Mouse (Mus musculus) limb, embryonic 11.5 days (tissue): ENCODE results near the gene Srebf1. TPM values are rescaled to one million over a fixed set of nuclear protein-coding genes. Genes with fewer than 3 reads are reported as not detected.

Experiments used
- ATAC-seq: fragments of 200-750 bp; cut with Nextera tagmentation; 2 replicates; pipeline ENCODE4 v1.8.0; 2017; ENCODE audit warnings: low read depth; ENCODE audit not compliant: insufficient number of reproducible peaks, low FRiP score, low TSS enrichment
- DNase-seq: peaks from one replicate; pipeline ENCODE4 v3.0.0-alpha.2; 2015; ENCODE audit warnings: low spot score
- H3K27ac ChIP-seq: fragments of 300-500 bp; sonication (generic); replicated peaks from 2 replicates; pipeline ENCODE4 v1.5.1; 2014; ENCODE audit warnings: low read depth, mild to moderate bottlenecking, low read length
- H3K27me3 ChIP-seq: fragments of 300-500 bp; sonication (generic); 2 replicates; pipeline ENCODE4 v1.6.1; 2014; ENCODE audit warnings: mild to moderate bottlenecking, low read length, mixed read lengths; ENCODE audit not compliant: control insufficient read depth, insufficient read depth
- H3K36me3 ChIP-seq: fragments of 300-500 bp; sonication (generic); 2 replicates; pipeline ENCODE4 v1.6.1; 2014; ENCODE audit warnings: mild to moderate bottlenecking, low read length, moderate library complexity, mixed read lengths; ENCODE audit not compliant: control insufficient read depth, insufficient read depth
- H3K4me1 ChIP-seq: fragments of 300-500 bp; sonication (generic); 2 replicates; pipeline ENCODE4 v1.6.1; 2014; ENCODE audit warnings: low read length, mixed read lengths; ENCODE audit not compliant: control insufficient read depth, insufficient read depth
- H3K4me2 ChIP-seq: fragments of 300-500 bp; sonication (generic); 2 replicates; pipeline ENCODE4 v1.6.1; 2014; ENCODE audit warnings: low read depth, mild to moderate bottlenecking, moderate library complexity; ENCODE audit not compliant: severe bottlenecking
- H3K4me3 ChIP-seq: fragments of 300-500 bp; sonication (generic); 2 replicates; pipeline ENCODE4 v1.5.1; 2014; ENCODE audit warnings: low read depth, low read length
- H3K9ac ChIP-seq: fragments of 300-500 bp; sonication (generic); 2 replicates; pipeline ENCODE4 v1.6.1; 2014; ENCODE audit warnings: mild to moderate bottlenecking, low read length
- H3K9me3 ChIP-seq: fragments of 300-500 bp; sonication (generic); 2 replicates; pipeline ENCODE4 v1.6.1; 2016; ENCODE audit warnings: low read length; ENCODE audit not compliant: control insufficient read depth
- WGBS: fragments of 180-500 bp; shearing (Covaris S2); extraction: QIAGEN DNeasy Blood & Tissue Kit; methylation state at CpG from one replicate; pipeline ENCODE4 v1.1.7; 2014; 5-methylcytosine and 5-hydroxymethylcytosine counted together
- polyA plus RNA-seq: library from polyadenylated mRNA; unstranded; fragments of >200 nt; fragmentation: Nextera tagmentation; extraction: Ambion mirVana; gene quantifications from 2 replicates; pipeline ENCODE4 v1.2.1, GENCODE M21; 2014

The Srebf1 gene
- polyA plus RNA-seq, 1 experiment from 2014 or later, result 53.2 TPM

DNA sequence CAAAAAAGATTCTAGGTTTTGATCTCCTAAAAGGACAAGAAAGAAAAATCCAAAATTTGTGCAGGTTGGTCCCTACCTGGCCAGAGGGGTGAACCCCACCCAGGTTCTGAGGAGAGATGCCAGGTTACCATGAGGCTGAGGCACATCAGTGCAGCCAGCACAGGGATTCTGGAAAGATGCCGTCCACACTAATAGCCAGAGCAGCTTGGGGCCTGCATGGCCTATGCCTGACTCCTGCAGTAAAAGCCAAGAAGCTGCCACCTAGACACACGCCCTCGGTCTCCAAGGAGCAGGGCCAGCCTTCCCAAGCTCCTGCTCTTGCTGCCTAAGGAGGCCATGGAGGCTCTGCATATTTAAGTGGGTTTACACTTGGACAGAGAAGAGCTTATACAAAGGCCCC is 8.9 kb upstream of the Srebf1 start:
- no peak overlapping the region for H3K4me2 ChIP-seq
- H3K27me3 ChIP-seq, result no peaks in the 10 kb centered on the region
- no peaks in the 10 kb centered on the region for H3K36me3 ChIP-seq
- no peak overlapping the region for H3K4me3 ChIP-seq
- ATAC-seq, result no peak
- H3K27ac ChIP-seq, result no peak overlapping the region
- 68% methylated on average over 3 of the region's 3 CpGs for WGBS
- no peaks in the 10 kb centered on the region for H3K4me1 ChIP-seq
- DNase-seq, result no peak
- no peak overlapping the region for H3K9ac ChIP-seq
- H3K9me3 ChIP-seq, result no peaks in the 10 kb centered on the region

DNA sequence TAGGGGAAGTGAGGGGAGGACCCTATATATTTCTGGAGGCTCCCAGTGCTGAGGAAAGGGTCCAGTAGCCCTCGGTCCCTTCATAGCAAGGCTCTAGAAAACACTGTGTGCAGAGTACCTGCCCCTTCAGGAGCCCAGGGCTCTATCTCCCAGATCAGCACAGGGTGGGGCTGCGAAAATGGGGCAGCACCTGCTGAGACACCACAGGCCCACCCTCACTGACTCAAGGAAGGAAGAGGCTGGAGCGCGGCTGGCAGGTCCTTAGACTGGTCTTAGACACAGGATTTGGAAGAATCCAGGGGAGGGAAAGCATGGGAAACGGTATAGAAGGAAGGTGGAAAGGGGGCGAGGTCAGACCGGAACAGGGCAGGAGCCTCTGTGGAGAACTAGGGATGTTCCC is 8.1 kb upstream of the Srebf1 start:
- H3K4me2 ChIP-seq, result no peak overlapping the region
- H3K9ac ChIP-seq, result no peak overlapping the region
- no peaks in the 10 kb centered on the region for H3K4me1 ChIP-seq
- ATAC-seq (no peak), DNase-seq (no peak)
- no peaks in the 10 kb centered on the region for H3K27me3 ChIP-seq
- no peaks in the 10 kb centered on the region for H3K9me3 ChIP-seq
- H3K27ac ChIP-seq, result no peak overlapping the region
- no peaks in the 10 kb centered on the region for H3K36me3 ChIP-seq
- H3K4me3 ChIP-seq, result no peak overlapping the region
- WGBS, result 87% methylated on average over 7 of the region's 7 CpGs

- no peak overlapping the region for H3K9ac ChIP-seq
- H3K9me3 ChIP-seq, result no peaks in the 10 kb centered on the region
- 76% methylated on average over 13 of the region's 13 CpGs for WGBS
- H3K27ac ChIP-seq, result no peak overlapping the region
- ATAC-seq (no peak), DNase-seq (no peak)
- H3K36me3 ChIP-seq, result no peaks in the 10 kb centered on the region
- no peak overlapping the region for H3K4me2 ChIP-seq
- no peaks in the 10 kb centered on the region for H3K4me1 ChIP-seq
- H3K27me3 ChIP-seq, result no peaks in the 10 kb centered on the region
- no peak overlapping the region for H3K4me3 ChIP-seq
These were observed 7.4 kb upstream of the Srebf1 start for GRCm38 (mm10) chr11:60229821-60230220.

- Histone ChIP-seq H3K9me3 (no peaks in the 10 kb centered on the region), H3K9ac (no peak overlapping the region), H3K4me1 (no peaks in the 10 kb centered on the region), H3K4me2 (no peak overlapping the region), H3K27ac (no peak overlapping the region), H3K27me3 (no peaks in the 10 kb centered on the region), H3K4me3 (no peak overlapping the region), H3K36me3 (no peaks in the 10 kb centered on the region)
- 58% methylated on average over 3 of the region's 3 CpGs for WGBS
- no peak for DNase-seq
- ATAC-seq, result no peak
These were observed 6.1 kb upstream of the Srebf1 start for GRCm38 (mm10) chr11:60228525-60228924.

- no peak for ATAC-seq
- H3K27ac ChIP-seq, result no peak overlapping the region
- WGBS, result 69% methylated on average over 1 of the region's 1 CpGs
These were observed 3.5 kb upstream of the Srebf1 start for GRCm38 (mm10) chr11:60225874-60226273.

GRCm38 (mm10) chr11:60224676-60225075 is 2.3 kb upstream of the Srebf1 start:
- 52% methylated on average over 4 of the region's 4 CpGs for WGBS
- Histone ChIP-seq H3K36me3 (no peaks in the 10 kb centered on the region), H3K4me1 (peaks cover 5% of the 10 kb centered on the region; the same call in 1 of the 2 replicates), H3K9ac (no peak overlapping the region), H3K4me2 (no peak overlapping the region), H3K9me3 (no peaks in the 10 kb centered on the region), H3K27me3 (no peaks in the 10 kb centered on the region), H3K4me3 (no peak overlapping the region), H3K27ac (no peak overlapping the region)
- ATAC-seq (no peak), DNase-seq (peak; percentile 46)

More at GRCm38 (mm10) chr11:60225874-60226273, 3.5 kb upstream of the Srebf1 start:
- peaks cover 5% of the 10 kb centered on the region; the same call in 1 of the 2 replicates for H3K4me1 ChIP-seq
- H3K27me3 ChIP-seq, result no peaks in the 10 kb centered on the region
- H3K9me3 ChIP-seq, result no peaks in the 10 kb centered on the region
- H3K4me3 ChIP-seq, result no peak overlapping the region
- H3K36me3 ChIP-seq, result no peaks in the 10 kb centered on the region
- DNase-seq, result no peak
- no peak overlapping the region for H3K4me2 ChIP-seq
- H3K9ac ChIP-seq, result no peak overlapping the region

DNA sequence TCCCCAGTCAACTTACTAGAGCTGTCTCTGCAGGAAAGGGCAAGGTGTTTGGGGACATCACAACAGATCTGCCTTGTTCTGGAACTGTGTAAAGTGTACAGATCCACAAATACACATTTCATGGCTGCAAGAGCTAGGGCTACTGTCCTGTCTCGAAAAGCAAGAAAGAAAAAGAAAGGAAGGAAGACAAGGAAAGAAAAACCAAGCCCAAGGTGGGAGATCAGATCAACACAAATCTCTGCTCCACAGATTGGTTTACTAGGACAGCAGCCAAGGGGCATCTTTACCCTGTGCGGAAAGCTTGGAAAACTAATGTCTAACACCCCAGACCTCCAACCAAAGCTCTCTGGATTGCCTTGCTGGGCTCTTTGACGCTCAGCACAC is 304 bp downstream of the Srebf1 start:
- no peak for ATAC-seq
- Histone ChIP-seq H3K27ac (no peak overlapping the region), H3K36me3 (peaks cover 4% of the 10 kb centered on the region; the same call in 1 of the 2 replicates), H3K4me1 (peaks cover 9% of the 10 kb centered on the region), H3K4me2 (peak overlapping the region; percentile 64; the same call in 1 of the 2 replicates), H3K27me3 (no peaks in the 10 kb centered on the region), H3K4me3 (no peak overlapping the region), H3K9ac (no peak overlapping the region), H3K9me3 (no peaks in the 10 kb centered on the region)
- no peak for DNase-seq
- WGBS, result 56% methylated on average over 3 of the region's 3 CpGs

- Histone ChIP-seq H3K4me2 (no peak overlapping the region), H3K4me3 (no peak overlapping the region), H3K36me3 (peaks cover 4% of the 10 kb centered on the region; the same call in 1 of the 2 replicates), H3K9me3 (no peaks in the 10 kb centered on the region), H3K27me3 (no peaks in the 10 kb centered on the region), H3K9ac (no peak overlapping the region), H3K4me1 (peaks cover 12% of the 10 kb centered on the region), H3K27ac (no peak overlapping the region)
- WGBS, result 91% methylated on average over 6 of the region's 6 CpGs
- no peak for DNase-seq
- ATAC-seq, result no peak
These were observed 956 bp downstream of the Srebf1 start for GRCm38 (mm10) chr11:60221425-60221824.

- Histone ChIP-seq H3K27me3 (no peaks in the 10 kb centered on the region), H3K36me3 (peaks cover 4% of the 10 kb centered on the region; the same call in 1 of the 2 replicates), H3K4me1 (peaks cover 12% of the 10 kb centered on the region), H3K4me3 (peak overlapping the region; percentile 65), H3K9ac (peak overlapping the region; percentile 85), H3K4me2 (peak overlapping the region; percentile 71), H3K27ac (peak overlapping the region; percentile 16; the same call in 1 of the 2 replicates), H3K9me3 (no peaks in the 10 kb centered on the region)
- DNase-seq (peak; percentile 96), ATAC-seq (peak; percentile 74)
- under 1% methylated on average over 46 of the region's 46 CpGs for WGBS
These were observed 2.0 kb downstream of the Srebf1 start for GRCm38 (mm10) chr11:60220291-60220804.
